Mouse (Mus musculus): ENCODE data around the gene Mb21d2. TPM values are rescaled to one million over a fixed set of nuclear protein-coding genes. Genes with fewer than 3 reads are reported as not detected.

Gene Mb21d2
- polyA plus RNA-seq, 1 experiment from 2014 or later: 7.2 TPM

GRCm38 (mm10) chr16:28841102-28841501 lies 88.4 kb downstream of the Mb21d2 start:
- H3K27me3 ChIP-seq (ENCODE audit: insufficient read depth, poor library complexity, severe bottlenecking): no peaks in the 10 kb centered on the region
- WGBS: 40% methylated on average over 11 of the region's 11 CpGs
- H3K27ac ChIP-seq: no peak overlapping the region
- H3K36me3 ChIP-seq: no peaks in the 10 kb centered on the region
- peaks cover 18% of the 10 kb centered on the region for H3K4me1 ChIP-seq
- H3K9me3 ChIP-seq: no peaks in the 10 kb centered on the region
- DNase-seq (ENCODE audit: low spot score): no peak
- no peak overlapping the region for H3K4me3 ChIP-seq

GRCm38 (mm10) chr16:28840075-28840974 lies 89.1 kb downstream of the Mb21d2 start:
- no peak overlapping the region for H3K27ac ChIP-seq
- H3K9me3 ChIP-seq: no peaks in the 10 kb centered on the region
- no peak for DNase-seq (ENCODE audit: low spot score)
- no peaks in the 10 kb centered on the region for H3K27me3 ChIP-seq (ENCODE audit: insufficient read depth, poor library complexity, severe bottlenecking)
- no peaks in the 10 kb centered on the region for H3K36me3 ChIP-seq
- H3K4me1 ChIP-seq: peaks cover 18% of the 10 kb centered on the region
- H3K4me3 ChIP-seq: no peak overlapping the region
- WGBS: 47% methylated on average over 24 of the region's 24 CpGs

GRCm38 (mm10) chr16:28839575-28839974 lies 89.9 kb downstream of the Mb21d2 start:
- Histone ChIP-seq H3K4me3 (no peak overlapping the region), H3K27ac (no peak overlapping the region), H3K9me3 (no peaks in the 10 kb centered on the region), H3K27me3 (ENCODE audit: insufficient read depth, poor library complexity, severe bottlenecking) (no peaks in the 10 kb centered on the region), H3K36me3 (no peaks in the 10 kb centered on the region), H3K4me1 (peaks cover 18% of the 10 kb centered on the region)
- DNase-seq (ENCODE audit: low spot score): no peak
- 82% methylated on average over 9 of the region's 9 CpGs for WGBS

- no peak for DNase-seq (ENCODE audit: low spot score)
- no peaks in the 10 kb centered on the region for H3K9me3 ChIP-seq
- H3K36me3 ChIP-seq: no peaks in the 10 kb centered on the region
- H3K27ac ChIP-seq: no peak overlapping the region
- no peak overlapping the region for H3K4me3 ChIP-seq
- H3K27me3 ChIP-seq (ENCODE audit: insufficient read depth, poor library complexity, severe bottlenecking): no peaks in the 10 kb centered on the region
- 27% methylated on average over 12 of the region's 12 CpGs for WGBS
- H3K4me1 ChIP-seq: peaks cover 18% of the 10 kb centered on the region
Observed at GRCm38 (mm10) chr16:28838016-28838415, 91.5 kb downstream of the Mb21d2 start.

GRCm38 (mm10) chr16:28832085-28832635 lies 97.3 kb downstream of the Mb21d2 start:
- Histone ChIP-seq H3K27ac (no peak overlapping the region), H3K4me3 (no peak overlapping the region), H3K27me3 (ENCODE audit: insufficient read depth, poor library complexity, severe bottlenecking) (no peaks in the 10 kb centered on the region), H3K36me3 (peaks cover 13% of the 10 kb centered on the region), H3K4me1 (peaks cover 9% of the 10 kb centered on the region; the same call in 1 of the 2 replicates), H3K9me3 (no peaks in the 10 kb centered on the region)
- 81% methylated on average over 12 of the region's 12 CpGs for WGBS
- DNase-seq (ENCODE audit: low spot score): peak; percentile 43

DNA sequence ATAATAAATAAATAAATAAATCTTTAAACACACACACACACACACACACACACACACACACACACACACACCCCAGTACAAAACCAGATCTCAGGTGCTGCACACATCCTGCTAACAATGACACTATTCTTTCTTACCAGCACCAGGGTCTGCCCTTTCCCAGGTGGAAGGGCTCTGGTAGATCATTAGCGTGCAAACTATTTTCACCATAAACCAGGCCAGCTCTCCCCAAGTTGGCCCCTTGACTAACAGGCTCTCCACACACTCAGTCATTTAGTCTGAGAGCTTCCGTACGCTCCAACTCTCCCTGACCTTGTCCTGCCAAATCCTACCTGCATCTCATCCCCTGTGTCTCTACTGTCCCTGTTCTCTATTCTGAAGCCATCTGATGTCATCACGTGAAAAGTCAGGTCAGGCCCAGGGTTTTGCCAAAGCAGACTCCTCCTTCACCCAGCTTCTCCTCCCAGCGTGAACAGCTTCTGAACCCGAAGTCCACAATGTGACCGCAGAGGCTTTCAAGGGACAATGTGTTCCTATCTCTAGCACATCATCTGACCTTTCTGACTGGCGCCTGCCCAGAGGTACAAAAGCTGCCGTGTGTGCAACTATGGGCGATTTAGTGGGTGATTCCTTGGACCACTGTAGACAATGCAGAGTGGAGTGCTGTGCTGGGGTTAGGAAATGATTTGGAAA lies 100.1 kb downstream of the Mb21d2 start:
- Histone ChIP-seq H3K4me1 (peaks cover 9% of the 10 kb centered on the region; the same call in 1 of the 2 replicates), H3K27me3 (ENCODE audit: insufficient read depth, poor library complexity, severe bottlenecking) (no peaks in the 10 kb centered on the region), H3K27ac (no peak overlapping the region), H3K9me3 (no peaks in the 10 kb centered on the region), H3K36me3 (peaks cover 22% of the 10 kb centered on the region), H3K4me3 (no peak overlapping the region)
- no peak for DNase-seq (ENCODE audit: low spot score)
- 81% methylated on average over 10 of the region's 10 CpGs for WGBS

DNA sequence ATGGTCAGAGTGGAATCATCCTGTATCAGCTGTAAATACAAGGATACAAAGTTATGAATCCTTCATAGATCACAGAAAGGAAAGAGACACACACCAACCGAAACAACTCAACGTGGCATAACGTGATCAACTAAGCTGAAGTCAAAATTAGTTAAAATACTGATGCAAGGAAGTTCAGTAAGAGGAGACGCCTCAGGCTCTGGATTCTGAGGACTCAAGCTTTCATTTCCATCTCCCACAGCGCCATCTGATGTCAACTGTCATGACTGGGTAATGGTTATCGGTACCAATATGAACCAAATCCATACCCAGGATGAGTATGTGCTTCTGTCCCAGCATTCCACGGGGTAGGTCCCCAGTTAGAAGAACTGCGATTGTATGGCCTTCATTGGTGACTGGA lies 104.7 kb downstream of the Mb21d2 start:
- H3K4me3 ChIP-seq: no peak overlapping the region
- DNase-seq (ENCODE audit: low spot score): no peak

GRCm38 (mm10) chr16:28821774-28822173 lies 107.7 kb downstream of the Mb21d2 start:
- WGBS: 82% methylated on average over 6 of the region's 6 CpGs
- no peak overlapping the region for H3K4me3 ChIP-seq

More for the DNA sequence above, 104.7 kb downstream of the Mb21d2 start:
- peaks cover 5% of the 10 kb centered on the region; the same call in 1 of the 2 replicates for H3K4me1 ChIP-seq
- peaks cover 22% of the 10 kb centered on the region for H3K36me3 ChIP-seq
- H3K9me3 ChIP-seq: no peaks in the 10 kb centered on the region
- H3K27me3 ChIP-seq (ENCODE audit: insufficient read depth, poor library complexity, severe bottlenecking): no peaks in the 10 kb centered on the region
- whole genome bisulfite sequencing: 89% methylated on average over 8 of the region's 8 CpGs
- H3K27ac ChIP-seq: no peak overlapping the region

DNA sequence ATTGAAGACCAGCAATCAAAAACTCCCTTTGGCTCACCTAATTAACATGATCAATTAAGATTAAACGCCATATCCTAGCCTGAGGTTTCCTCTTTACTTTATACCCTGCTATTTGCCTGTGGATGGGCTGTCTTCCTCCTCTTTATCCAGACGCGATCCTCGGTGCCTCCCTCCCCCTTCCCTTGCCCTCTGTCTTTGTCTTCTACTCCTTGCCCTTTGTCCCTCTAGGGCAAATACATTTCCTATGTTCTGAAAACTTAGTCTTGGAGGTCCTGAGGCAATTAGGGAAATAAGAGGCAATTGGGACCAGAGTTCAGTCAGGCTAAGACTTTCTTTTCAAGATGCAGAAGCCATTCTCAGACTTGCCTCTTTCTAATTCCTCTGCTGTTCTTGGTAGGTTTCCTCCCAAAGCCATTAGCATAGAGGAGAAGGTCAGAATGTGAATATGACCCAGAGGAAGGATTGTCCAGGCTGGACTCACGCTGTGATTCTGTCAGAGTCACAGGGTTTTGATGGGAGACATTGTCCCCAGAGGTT lies 110.7 kb downstream of the Mb21d2 start:
- DNase-seq (ENCODE audit: low spot score): no peak
- 73% methylated on average over 5 of the region's 5 CpGs for WGBS
- H3K4me3 ChIP-seq: no peak overlapping the region
- H3K27me3 ChIP-seq (ENCODE audit: insufficient read depth, poor library complexity, severe bottlenecking): no peaks in the 10 kb centered on the region
- no peaks in the 10 kb centered on the region for H3K36me3 ChIP-seq
- H3K4me1 ChIP-seq: no peaks in the 10 kb centered on the region
- H3K27ac ChIP-seq: no peak overlapping the region
- H3K9me3 ChIP-seq: no peaks in the 10 kb centered on the region

More at GRCm38 (mm10) chr16:28821774-28822173, 107.7 kb downstream of the Mb21d2 start:
- Histone ChIP-seq H3K36me3 (0 out of 2 replicates have a peak, but pooled peaks cover 7% of the 10 kb centered on the region), H3K4me1 (no peaks in the 10 kb centered on the region), H3K27ac (no peak overlapping the region), H3K27me3 (ENCODE audit: insufficient read depth, poor library complexity, severe bottlenecking) (no peaks in the 10 kb centered on the region), H3K9me3 (no peaks in the 10 kb centered on the region)
- no peak for DNase-seq (ENCODE audit: low spot score)

- Histone ChIP-seq H3K27ac (no peak overlapping the region), H3K4me3 (no peak overlapping the region), H3K27me3 (ENCODE audit: insufficient read depth, poor library complexity, severe bottlenecking) (no peaks in the 10 kb centered on the region), H3K9me3 (no peaks in the 10 kb centered on the region), H3K36me3 (no peaks in the 10 kb centered on the region), H3K4me1 (no peaks in the 10 kb centered on the region)
- no peak for DNase-seq (ENCODE audit: low spot score)
- WGBS: 92% methylated on average over 1 of the region's 1 CpGs
Observed at GRCm38 (mm10) chr16:28813290-28813689, 116.2 kb downstream of the Mb21d2 start.

DNA sequence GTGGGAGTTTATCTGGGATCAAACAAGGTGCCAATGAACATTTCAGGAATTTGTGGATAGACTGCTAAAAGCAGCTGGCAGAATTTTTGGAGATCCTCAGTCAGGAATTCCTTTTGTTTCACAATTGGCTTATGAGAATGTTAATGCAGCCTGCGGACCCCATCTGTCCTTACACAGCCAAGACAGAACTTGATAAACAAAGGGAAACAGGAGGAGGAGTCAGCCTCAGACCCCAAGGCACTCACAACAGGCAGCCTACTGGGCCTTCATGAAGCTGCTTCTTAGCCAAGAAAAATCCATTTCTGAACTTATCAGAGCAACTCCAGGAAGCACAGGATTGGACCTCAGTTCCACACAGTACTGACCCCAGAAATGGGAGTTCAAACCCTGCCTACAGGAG lies 120.4 kb downstream of the Mb21d2 start:
- Histone ChIP-seq H3K4me3 (no peak overlapping the region), H3K4me1 (no peaks in the 10 kb centered on the region), H3K27me3 (ENCODE audit: insufficient read depth, poor library complexity, severe bottlenecking) (no peaks in the 10 kb centered on the region), H3K9me3 (no peaks in the 10 kb centered on the region), H3K27ac (no peak overlapping the region), H3K36me3 (no peaks in the 10 kb centered on the region)
- WGBS: 10% methylated on average over 1 of the region's 1 CpGs
- DNase-seq (ENCODE audit: low spot score): no peak

- no peak overlapping the region for H3K27ac ChIP-seq
- H3K36me3 ChIP-seq: no peaks in the 10 kb centered on the region
- no peaks in the 10 kb centered on the region for H3K27me3 ChIP-seq (ENCODE audit: insufficient read depth, poor library complexity, severe bottlenecking)
- H3K9me3 ChIP-seq: no peaks in the 10 kb centered on the region
- 5% methylated on average over 4 of the region's 4 CpGs for WGBS
- no peak overlapping the region for H3K4me3 ChIP-seq
- DNase-seq (ENCODE audit: low spot score): no peak
- H3K4me1 ChIP-seq: no peaks in the 10 kb centered on the region
Observed at GRCm38 (mm10) chr16:28793115-28793514, 136.4 kb downstream of the Mb21d2 start.

Data from heart, embryonic 10.5 days (tissue).